18 mouse cellular contexts compared by ENCODE assay signal in genomic region chr16:58295128-58295527, GRCm38 (mm10).
"Had no signal": no experiment of that assay in that cellular context is flagged by ENCODE, and none has a peak within 500 bp of the region (broad histone marks: within the 10 kb centered on the region; RNA-seq: fewer than 3 reads in every experiment).

No protein-coding gene starts in this region.

- H3K4me1 ChIP-seq: lung, embryonic 15.5 days; midbrain, embryonic 12.5 days; neural tube, embryonic 12.5 days; stomach, embryonic 15.5 days had no signal

- H3K36me3 ChIP-seq: lung, embryonic 15.5 days; midbrain, embryonic 12.5 days; neural tube, embryonic 12.5 days; stomach, embryonic 15.5 days had no signal

- H3K9me3 ChIP-seq: lung, embryonic 15.5 days; megakaryocyte, embryonic 14.5 days; midbrain, embryonic 12.5 days; neural tube, embryonic 12.5 days; stomach, embryonic 15.5 days had no signal

- DNase-seq: liver, postnatal 0 days; lung, adult 2 months; lung, postnatal 14 days; lung, postnatal 36 days; midbrain, embryonic 14.5 days; right cerebral cortex, postnatal 14 days; thymus, adult 2 months; thymus, postnatal 25 days; thymus, postnatal 4 days had no signal

- H3K4me2 ChIP-seq: lung, embryonic 15.5 days; midbrain, embryonic 12.5 days; neural tube, embryonic 12.5 days; stomach, embryonic 15.5 days had no signal

- ATAC-seq: liver, postnatal 0 days; lung, postnatal 0 days; midbrain, embryonic 16.5 days had no signal

- H3K27ac ChIP-seq: lung, embryonic 15.5 days; macrophage; midbrain, embryonic 12.5 days; neural tube, embryonic 12.5 days; stomach, embryonic 15.5 days; stomach, postnatal 0 days had no signal

- H3K9ac ChIP-seq: liver, postnatal 0 days; lung, embryonic 15.5 days; midbrain, embryonic 12.5 days; neural tube, embryonic 12.5 days; stomach, embryonic 15.5 days had no signal

- H3K27me3 ChIP-seq: lung, embryonic 15.5 days; megakaryocyte, embryonic 14.5 days; midbrain, embryonic 12.5 days; neural tube, embryonic 12.5 days; stomach, embryonic 15.5 days had no signal

- H3K4me3 ChIP-seq: lung, embryonic 15.5 days; megakaryocyte, embryonic 14.5 days; midbrain, embryonic 12.5 days; neural tube, embryonic 12.5 days; stomach, embryonic 15.5 days had no signal
